Mouse (Mus musculus) neural tube, embryonic 15.5 days (tissue): ENCODE measurements around the gene Jtb. TPM values are rescaled to one million over a fixed set of nuclear protein-coding genes. Genes with fewer than 3 reads are reported as not detected.

Source experiments
- ATAC-seq: fragments of 200-750 bp; cut with Nextera tagmentation; 2 replicates; pipeline ENCODE4 v1.8.0; 2017; ENCODE audit warnings: mild to moderate bottlenecking, moderate TSS enrichment, moderate library complexity; ENCODE audit not compliant: low FRiP score
- H3K27ac ChIP-seq: fragments of 300-500 bp; sonication (generic); replicated peaks from 2 replicates; pipeline ENCODE4 v1.5.1; 2015; ENCODE audit warnings: mild to moderate bottlenecking, inconsistent platforms
- H3K27me3 ChIP-seq: fragments of 300-500 bp; sonication (generic); replicated peaks from 2 replicates; pipeline ENCODE4 v1.6.1; 2015; ENCODE audit warnings: inconsistent platforms
- H3K36me3 ChIP-seq: fragments of 300-500 bp; sonication (generic); 2 replicates; pipeline ENCODE4 v1.6.1; 2015; ENCODE audit warnings: inconsistent platforms
- H3K4me1 ChIP-seq: fragments of 300-500 bp; sonication (generic); 2 replicates; pipeline ENCODE4 v1.6.1; 2015; ENCODE audit warnings: inconsistent platforms
- H3K4me2 ChIP-seq: fragments of 300-500 bp; sonication (generic); 2 replicates; pipeline ENCODE4 v1.6.1; 2015; ENCODE audit warnings: inconsistent platforms, mild to moderate bottlenecking, moderate library complexity
- H3K4me3 ChIP-seq: fragments of 300-500 bp; sonication (generic); replicated peaks from 2 replicates; pipeline ENCODE4 v1.5.1; 2015; ENCODE audit warnings: mild to moderate bottlenecking, inconsistent platforms
- H3K9ac ChIP-seq: fragments of 300-500 bp; sonication (generic); replicated peaks from 2 replicates; pipeline ENCODE4 v1.6.1; 2015; ENCODE audit warnings: mild to moderate bottlenecking, inconsistent platforms
- H3K9me3 ChIP-seq: fragments of 300-500 bp; sonication (generic); replicated peaks from 2 replicates; pipeline ENCODE4 v1.6.1; 2016; ENCODE audit warnings: inconsistent platforms
- WGBS: fragments of 180-500 bp; shearing (Covaris S2); methylation state at CpG from one replicate; pipeline ENCODE4 v1.1.7; 2015; ENCODE audit warnings: mixed read lengths; 5-methylcytosine and 5-hydroxymethylcytosine counted together
- microRNA-seq: library from miRNA; unstranded; fragments of <30 nt; microRNA quantifications from one replicate; pipeline ENCODE4, GENCODE M21; 2017
- polyA plus RNA-seq: library from polyadenylated mRNA; unstranded; fragments of >200 nt; fragmentation: Nextera tagmentation; extraction: Ambion mirVana; gene quantifications from 2 replicates; pipeline ENCODE4 v1.2.1, GENCODE M21; 2015

Gene Jtb
- polyA plus RNA-seq, 1 experiment from 2014 or later = 93.0 TPM

GRCm38 (mm10) chr3:90279743-90280142 lies 48.3 kb downstream of the Jtb start:
- WGBS = 97% methylated on average over 7 of the region's 7 CpGs
- no peak overlapping the region for H3K9ac ChIP-seq
- H3K4me2 ChIP-seq = no peak overlapping the region
- peaks cover 60% of the 10 kb centered on the region for H3K36me3 ChIP-seq
- H3K9me3 ChIP-seq = no peaks in the 10 kb centered on the region
- no peak overlapping the region for H3K27ac ChIP-seq
- H3K27me3 ChIP-seq = no peaks in the 10 kb centered on the region
- no peak for ATAC-seq
- no peak overlapping the region for H3K4me3 ChIP-seq
- H3K4me1 ChIP-seq = no peaks in the 10 kb centered on the region

- no peak overlapping the region for H3K4me2 ChIP-seq
- peaks cover 52% of the 10 kb centered on the region for H3K36me3 ChIP-seq
- ATAC-seq = no peak
- H3K27me3 ChIP-seq = no peaks in the 10 kb centered on the region
- no peaks in the 10 kb centered on the region for H3K9me3 ChIP-seq
- WGBS = 87% methylated on average over 9 of the region's 9 CpGs
- no peak overlapping the region for H3K4me3 ChIP-seq
- H3K4me1 ChIP-seq = no peaks in the 10 kb centered on the region
- H3K27ac ChIP-seq = no peak overlapping the region
- no peak overlapping the region for H3K9ac ChIP-seq
Measured at GRCm38 (mm10) chr3:90280708-90281107, 49.3 kb downstream of the Jtb start.

GRCm38 (mm10) chr3:90284150-90284549 lies 52.8 kb downstream of the Jtb start:
- Histone ChIP-seq H3K9me3 (no peaks in the 10 kb centered on the region), H3K36me3 (peaks cover 21% of the 10 kb centered on the region), H3K4me3 (no peak overlapping the region), H3K4me1 (no peaks in the 10 kb centered on the region), H3K9ac (no peak overlapping the region), H3K27me3 (no peaks in the 10 kb centered on the region), H3K27ac (no peak overlapping the region), H3K4me2 (no peak overlapping the region)
- WGBS = 100% methylated on average over 2 of the region's 2 CpGs
- ATAC-seq = no peak

Small RNA genes lying within 50 kb of the gene (microRNA-seq; reads per million reads assigned to microRNA genes)
- not detected for gene Mir7012

Other genes starting within 250 kb of the Jtb start
- 105 and 114 TPM in 2 replicates for gene Hax1, start 232.8 kb upstream of the Jtb start, polyA plus RNA-seq
- 204 and 206 TPM in 2 replicates for gene 4933434E20Rik, start 180.0 kb upstream of the Jtb start, polyA plus RNA-seq
- gene Ubap2l, start 179.0 kb upstream of the Jtb start, polyA plus RNA-seq = 122 and 129 TPM in 2 replicates
- 313 and 382 TPM in 2 replicates for gene Tpm3, start 158.9 kb upstream of the Jtb start, polyA plus RNA-seq
- gene Nup210l, start 127.5 kb upstream of the Jtb start, polyA plus RNA-seq = 0.09 and 0.17 TPM in 2 replicates
- 856 and 950 TPM in 2 replicates for gene Rps27, start 17.9 kb upstream of the Jtb start, polyA plus RNA-seq
- gene Rab13, start 17.9 kb upstream of the Jtb start, polyA plus RNA-seq = 23.1 and 25.2 TPM in 2 replicates
- 0.82 and 2.2 TPM in 2 replicates for gene Creb3l4, start 11.9 kb downstream of the Jtb start, polyA plus RNA-seq
- 49.3 and 56.0 TPM in 2 replicates for gene Slc39a1, start 16.6 kb downstream of the Jtb start, polyA plus RNA-seq
- gene Crtc2, start 22.6 kb downstream of the Jtb start, polyA plus RNA-seq = 20.7 and 28.1 TPM in 2 replicates
- gene Dennd4b, start 33.6 kb downstream of the Jtb start, polyA plus RNA-seq = 7.3 and 9.0 TPM in 2 replicates
- gene Gatad2b, start 61.6 kb downstream of the Jtb start, polyA plus RNA-seq = 13.2 and 15.0 TPM in 2 replicates
- 30.5 and 34.3 TPM in 2 replicates for gene Slc27a3, start 158.3 kb downstream of the Jtb start, polyA plus RNA-seq
- gene Ints3, start 202.0 kb downstream of the Jtb start, polyA plus RNA-seq = 29.8 and 31.5 TPM in 2 replicates
- 3.1 and 4.4 TPM in 2 replicates for gene Npr1, start 234.3 kb downstream of the Jtb start, polyA plus RNA-seq
- gene Ilf2, start 244.5 kb downstream of the Jtb start, polyA plus RNA-seq = 218 and 229 TPM in 2 replicates